Mouse (Mus musculus) stomach, postnatal 0 days (tissue): ENCODE data around the gene Gm9833. TPM values are rescaled to one million over a fixed set of nuclear protein-coding genes. Genes with fewer than 3 reads are reported as not detected.

ENCODE experiments used
- ATAC-seq: fragments of 200-750 bp; cut with Nextera tagmentation; 2 replicates; pipeline ENCODE4 v1.8.0; 2017; ENCODE audit not compliant: low FRiP score, low TSS enrichment
- DNase-seq: peaks from one replicate; pipeline ENCODE4 v3.0.0-alpha.2; 2016; ENCODE audit warnings: low spot score
- H3K27ac ChIP-seq: fragments of 300-500 bp; sonication (generic); replicated peaks from 2 replicates; pipeline ENCODE4 v1.5.1; 2014; ENCODE audit warnings: mild to moderate bottlenecking, control low read depth
- H3K27me3 ChIP-seq: fragments of 300-500 bp; sonication (generic); 2 replicates; pipeline ENCODE4 v1.6.1; 2014; ENCODE audit warnings: low read length; ENCODE audit not compliant: control insufficient read depth, insufficient read depth
- H3K36me3 ChIP-seq: fragments of 300-500 bp; sonication (generic); 2 replicates; pipeline ENCODE4 v1.6.1; 2014; ENCODE audit warnings: low read length, mixed read lengths; ENCODE audit not compliant: control insufficient read depth, insufficient read depth
- H3K4me1 ChIP-seq: fragments of 300-500 bp; sonication (generic); replicated peaks from 2 replicates; pipeline ENCODE4 v1.6.1; 2014; ENCODE audit warnings: antibody characterized with exemption; ENCODE audit not compliant: control insufficient read depth, insufficient read depth
- H3K4me2 ChIP-seq: fragments of 300-500 bp; sonication (generic); replicated peaks from 2 replicates; pipeline ENCODE4 v1.6.1; 2014; ENCODE audit warnings: low read depth, mild to moderate bottlenecking, control low read depth, moderate library complexity
- H3K4me3 ChIP-seq: fragments of 300-500 bp; sonication (generic); 2 replicates; pipeline ENCODE4 v1.5.1; 2014; ENCODE audit warnings: low read depth, low read length, control low read depth
- H3K9ac ChIP-seq: fragments of 300-500 bp; sonication (generic); 2 replicates; pipeline ENCODE4 v1.6.1; 2014; ENCODE audit warnings: mild to moderate bottlenecking, low read length, control low read depth, mixed read lengths
- H3K9me3 ChIP-seq: fragments of 300-500 bp; sonication (generic); 2 replicates; pipeline ENCODE4 v1.6.1; 2016; ENCODE audit warnings: low read length; ENCODE audit not compliant: control insufficient read depth
- CTCF ChIP-seq: IDR thresholded peaks from 2 replicates; pipeline ENCODE4 v1.5.1; 2016; ENCODE audit warnings: antibody characterized with exemption, low read depth, mild to moderate bottlenecking, moderate library complexity
- EP300 ChIP-seq: optimal IDR thresholded peaks from 2 replicates; pipeline ENCODE3; 2016; ENCODE audit warnings: antibody characterized with exemption
- WGBS: fragments of 180-500 bp; shearing (Covaris S2); extraction: QIAGEN DNeasy Blood & Tissue Kit; methylation state at CpG from one replicate; pipeline ENCODE4 v1.1.7; 2014; 5-methylcytosine and 5-hydroxymethylcytosine counted together
- polyA plus RNA-seq: library from polyadenylated mRNA; unstranded; fragments of >200 nt; fragmentation: Nextera tagmentation; extraction: Ambion mirVana; gene quantifications from 2 replicates; pipeline ENCODE4 v1.2.1, GENCODE M21; 2015

Gm9833 gene
- polyA plus RNA-seq, 1 experiment from 2014 or later: 0.69 TPM

- TF ChIP-seq CTCF (no peak), EP300 (no peak)
- Histone ChIP-seq H3K4me1 (0 out of 2 replicates have a peak, but pooled peaks cover 3% of the 10 kb centered on the region), H3K9ac (0 out of 2 replicates have a peak overlapping the region, but pooled peaks have one; percentile 0), H3K36me3 (no peaks in the 10 kb centered on the region), H3K9me3 (no peaks in the 10 kb centered on the region), H3K4me3 (no peak overlapping the region), H3K4me2 (no peak overlapping the region), H3K27ac (peak overlapping the region; percentile 58), H3K27me3 (no peaks in the 10 kb centered on the region)
- peak; percentile 57 for ATAC-seq
- WGBS: 3% methylated on average over 7 of the region's 7 CpGs
- DNase-seq: peak; percentile 35
Measured at GRCm38 (mm10) chr3:10092499-10092898, 4.6 kb downstream of the Gm9833 start.

DNA sequence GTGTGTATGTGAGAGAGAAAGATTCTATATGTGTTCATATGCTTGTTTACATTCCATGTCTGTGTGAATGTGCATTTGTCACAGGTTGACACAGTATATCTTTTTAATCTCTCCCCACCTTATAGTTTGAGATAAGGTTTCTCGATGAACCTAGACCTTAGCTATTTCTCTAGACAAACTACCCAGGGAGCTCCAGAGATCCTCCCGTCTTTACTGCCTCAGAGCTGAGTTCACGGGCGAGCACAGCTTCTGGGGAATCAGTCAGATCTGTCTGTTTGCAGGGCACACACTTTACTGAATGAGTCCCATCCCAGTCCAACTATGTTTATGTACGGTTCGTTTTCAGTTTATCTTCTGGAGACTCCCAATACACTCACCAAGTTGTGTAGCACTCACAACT lies 5.0 kb downstream of the Gm9833 start:
- H3K9me3 ChIP-seq: no peaks in the 10 kb centered on the region
- H3K4me2 ChIP-seq: no peak overlapping the region
- H3K36me3 ChIP-seq: no peaks in the 10 kb centered on the region
- WGBS: 24% methylated on average over 6 of the region's 6 CpGs
- no peak for TF ChIP-seq CTCF
- no peak for DNase-seq
- peak; percentile 63 for ATAC-seq
- no peaks in the 10 kb centered on the region for H3K27me3 ChIP-seq
- 0 out of 2 replicates have a peak overlapping the region, but pooled peaks have one; percentile 0 for H3K9ac ChIP-seq
- no peak overlapping the region for H3K4me3 ChIP-seq
- peak overlapping the region; percentile 58 for H3K27ac ChIP-seq
- H3K4me1 ChIP-seq: 0 out of 2 replicates have a peak, but pooled peaks cover 3% of the 10 kb centered on the region

DNA sequence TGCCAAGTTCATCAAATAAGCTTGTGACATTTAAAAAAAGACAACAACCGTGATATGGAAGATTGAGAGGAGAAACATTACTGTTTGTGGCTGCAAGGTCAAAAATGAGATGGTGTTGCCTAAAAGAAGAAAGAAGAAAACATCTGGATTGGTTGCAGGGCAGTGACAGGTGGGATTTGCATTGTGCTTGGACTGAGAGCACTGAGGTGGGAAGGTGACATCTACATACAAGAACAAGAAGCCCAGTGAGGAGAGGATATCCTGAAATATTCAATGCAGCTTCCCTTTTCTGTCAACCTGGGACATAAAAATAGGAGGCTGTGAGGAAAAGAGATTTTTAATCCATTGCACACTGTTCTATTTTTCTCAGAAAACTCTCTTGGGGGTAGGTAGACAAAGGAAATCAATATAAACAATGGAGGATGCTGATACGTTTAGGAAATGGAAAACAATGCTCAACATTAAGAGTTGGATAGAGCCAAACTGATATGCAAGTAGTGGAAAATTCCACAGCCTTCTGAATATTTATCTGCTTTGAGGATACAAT lies 7.2 kb downstream of the Gm9833 start:
- DNase-seq: no peak
- H3K27me3 ChIP-seq: no peaks in the 10 kb centered on the region

GRCm38 (mm10) chr3:10099756-10100155 lies 11.8 kb downstream of the Gm9833 start:
- H3K27me3 ChIP-seq: no peaks in the 10 kb centered on the region
- WGBS: 87% methylated on average over 5 of the region's 5 CpGs

More for the DNA sequence above, 7.2 kb downstream of the Gm9833 start:
- 0 out of 2 replicates have a peak, but pooled peaks cover 3% of the 10 kb centered on the region for H3K4me1 ChIP-seq
- H3K27ac ChIP-seq: no peak overlapping the region
- TF ChIP-seq EP300 (no peak), CTCF (no peak)
- H3K4me2 ChIP-seq: no peak overlapping the region
- H3K9ac ChIP-seq: no peak overlapping the region
- ATAC-seq: no peak
- H3K4me3 ChIP-seq: no peak overlapping the region
- H3K9me3 ChIP-seq: no peaks in the 10 kb centered on the region
- H3K36me3 ChIP-seq: no peaks in the 10 kb centered on the region
- WGBS: 72% methylated on average over 2 of the region's 2 CpGs

GRCm38 (mm10) chr3:10111570-10111969 lies 23.7 kb downstream of the Gm9833 start:
- Histone ChIP-seq H3K4me2 (no peak overlapping the region), H3K9me3 (no peaks in the 10 kb centered on the region), H3K27me3 (no peaks in the 10 kb centered on the region), H3K4me1 (no peaks in the 10 kb centered on the region), H3K36me3 (no peaks in the 10 kb centered on the region), H3K4me3 (no peak overlapping the region), H3K9ac (no peak overlapping the region), H3K27ac (no peak overlapping the region)
- TF ChIP-seq EP300 (no peak), CTCF (no peak)
- ATAC-seq (no peak), DNase-seq (no peak)
- WGBS: 78% methylated on average over 2 of the region's 2 CpGs

More at GRCm38 (mm10) chr3:10099756-10100155, 11.8 kb downstream of the Gm9833 start:
- DNase-seq (no peak), ATAC-seq (no peak)
- Histone ChIP-seq H3K4me1 (no peaks in the 10 kb centered on the region), H3K4me3 (no peak overlapping the region), H3K9me3 (no peaks in the 10 kb centered on the region), H3K9ac (no peak overlapping the region), H3K27ac (no peak overlapping the region), H3K4me2 (no peak overlapping the region), H3K36me3 (no peaks in the 10 kb centered on the region)
- TF ChIP-seq EP300: no peak
- TF ChIP-seq CTCF: no peak

GRCm38 (mm10) chr3:10112196-10112595 lies 24.3 kb downstream of the Gm9833 start:
- ATAC-seq (no peak), DNase-seq (no peak)
- Histone ChIP-seq H3K4me2 (no peak overlapping the region), H3K27ac (no peak overlapping the region), H3K27me3 (no peaks in the 10 kb centered on the region), H3K9ac (no peak overlapping the region), H3K9me3 (no peaks in the 10 kb centered on the region), H3K36me3 (no peaks in the 10 kb centered on the region), H3K4me1 (no peaks in the 10 kb centered on the region), H3K4me3 (no peak overlapping the region)
- WGBS: 66% methylated on average over 4 of the region's 4 CpGs
- TF ChIP-seq CTCF (no peak), EP300 (no peak)
